Mouse (Mus musculus): ENCODE measurements around the gene Treh.

DNA sequence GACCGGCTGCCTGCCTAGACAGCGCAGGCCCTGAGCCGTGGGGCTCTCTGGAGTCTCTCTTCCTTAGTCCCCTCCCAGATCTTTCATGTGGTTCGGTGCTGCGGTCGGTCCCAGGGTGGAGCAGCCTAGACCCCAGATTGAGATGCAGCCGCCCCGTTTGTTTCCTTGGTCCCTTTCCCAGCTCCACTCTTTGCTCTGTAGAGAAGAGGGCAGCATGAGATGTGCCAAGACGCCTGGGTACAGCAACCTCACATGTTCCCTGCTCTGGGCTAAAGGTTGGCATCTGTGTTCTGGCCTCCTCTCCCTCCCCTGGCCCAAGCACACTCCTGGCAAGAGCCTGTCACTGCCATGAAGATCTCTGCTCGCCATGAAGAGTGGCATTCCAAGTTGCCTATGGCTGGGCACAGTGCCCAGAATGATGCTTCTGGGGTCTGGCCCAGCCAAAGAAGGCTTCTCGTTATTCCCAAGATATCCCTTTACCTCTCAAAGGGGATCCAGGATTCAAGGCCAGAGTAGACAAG, 50.5 kb downstream of the Treh start:
- TF ChIP-seq CTCF (IDR thresholded peaks at IDR 0.05; ENCODE audit: borderline replicate concordance, extremely low read depth, insufficient read depth, insufficient read length) (no peak), POLR2A (IDR thresholded peaks at IDR 0.05; ENCODE audit: borderline replicate concordance, extremely low read depth, insufficient read depth, insufficient read length, poor library complexity, severe bottlenecking) (no peak)

Data from brain, embryonic 14.5 days (tissue).